Comparison of ENCODE assay signal across 8 mouse cellular contexts in the genomic region with DNA sequence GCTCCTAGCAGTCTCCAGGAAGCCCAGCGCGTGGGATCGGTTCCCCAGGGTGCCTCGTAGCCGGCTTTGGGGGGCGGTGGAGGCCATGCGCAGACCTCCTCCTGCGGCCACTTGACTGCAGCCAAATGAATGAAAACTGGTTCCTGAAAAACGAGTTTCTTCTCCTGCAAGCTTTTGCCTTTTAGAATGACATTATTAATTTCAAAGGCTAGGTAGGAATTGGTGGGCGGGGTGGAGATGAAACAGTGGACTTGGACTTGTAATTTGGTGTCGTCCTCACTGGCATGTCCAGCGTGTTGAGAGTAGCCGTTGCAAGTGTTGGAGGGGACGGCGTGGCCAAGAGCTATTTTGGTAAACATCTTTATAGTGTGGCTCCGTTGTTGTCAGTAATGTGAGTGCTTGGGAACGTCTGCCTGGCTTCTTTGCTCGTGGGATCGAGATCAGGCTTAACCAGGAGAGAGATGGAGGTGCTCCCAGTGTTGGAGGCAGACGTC. TPM values are rescaled to one million over a fixed set of nuclear protein-coding genes. Genes with fewer than 3 reads are reported as not detected.
DNase-seq lines count a peak whose midpoint lies in the region; ATAC-seq lines count a peak whose summit lies in the region.

No protein-coding gene starts in this region.

- WGBS in forebrain, embryonic 11.5 days: under 1% methylated on average over 20 of the region's 20 CpGs
- under 1% methylated on average over 20 of the region's 20 CpGs for WGBS in limb, embryonic 13.5 days
- WGBS in stomach, embryonic 15.5 days: under 1% methylated on average over 20 of the region's 20 CpGs

- no peak for ATAC-seq in megakaryocyte, adult 5-6 weeks (ENCODE audit: poor library complexity, severe bottlenecking)
- no peak for ATAC-seq in forebrain, embryonic 11.5 days (replicated peaks; ENCODE audit: low FRiP score)
- no peak for ATAC-seq in limb, embryonic 13.5 days (ENCODE audit: low FRiP score, low read depth)
- ATAC-seq in stomach, embryonic 15.5 days (ENCODE audit: insufficient read depth, low FRiP score, low read depth): no peak

- peaks cover 45% of the 10 kb centered on the region for H3K4me1 ChIP-seq in megakaryocyte, embryonic 14.5 days
- peaks cover 25% of the 10 kb centered on the region for H3K4me1 ChIP-seq in forebrain, embryonic 11.5 days (replicated peaks; ENCODE audit: control insufficient read depth, insufficient read depth, low read length)
- peaks cover 76% of the 10 kb centered on the region for H3K4me1 ChIP-seq in limb, embryonic 13.5 days
- H3K4me1 ChIP-seq in stomach, embryonic 15.5 days: peaks cover 31% of the 10 kb centered on the region

- H3K4me2 ChIP-seq in forebrain, embryonic 11.5 days (ENCODE audit: low read depth, low read length, severe bottlenecking): peak overlapping the region; percentile 80
- peak overlapping the region; percentile 93 for H3K4me2 ChIP-seq in limb, embryonic 13.5 days (replicated peaks)
- H3K4me2 ChIP-seq in stomach, embryonic 15.5 days: peak overlapping the region; percentile 83

- peak overlapping the region; percentile 95 for H3K4me3 ChIP-seq in megakaryocyte, embryonic 14.5 days (replicated peaks)
- peak overlapping the region; percentile 98 for H3K4me3 ChIP-seq in forebrain, embryonic 11.5 days (ENCODE audit: low read depth, low read length)
- peak overlapping the region; percentile 93 for H3K4me3 ChIP-seq in limb, embryonic 13.5 days
- peak overlapping the region; percentile 71 for H3K4me3 ChIP-seq in stomach, embryonic 15.5 days (replicated peaks)

- peaks cover 75% of the 10 kb centered on the region for H3K27me3 ChIP-seq in megakaryocyte, embryonic 14.5 days (replicated peaks)
- H3K27me3 ChIP-seq in forebrain, embryonic 11.5 days (ENCODE audit: control insufficient read depth, insufficient read depth, low read length): no peaks in the 10 kb centered on the region
- 0 out of 2 replicates have a peak, but pooled peaks cover 3% of the 10 kb centered on the region for H3K27me3 ChIP-seq in limb, embryonic 13.5 days
- no peaks in the 10 kb centered on the region for H3K27me3 ChIP-seq in stomach, embryonic 15.5 days (replicated peaks)

- H3K9ac ChIP-seq in forebrain, embryonic 11.5 days (ENCODE audit: low read length): peak overlapping the region; percentile 98
- H3K9ac ChIP-seq in limb, embryonic 13.5 days: peak overlapping the region; percentile 94
- peak overlapping the region; percentile 87 for H3K9ac ChIP-seq in stomach, embryonic 15.5 days

- peak overlapping the region; percentile 90 for H3K27ac ChIP-seq in forebrain, embryonic 11.5 days (ENCODE audit: low read depth, low read length)
- H3K27ac ChIP-seq in limb, embryonic 13.5 days: peak overlapping the region; percentile 91
- peak overlapping the region; percentile 93 for H3K27ac ChIP-seq in stomach, embryonic 15.5 days

- peak; percentile 71 for DNase-seq in forebrain, embryonic 11.5 days (ENCODE audit: low spot score)
- DNase-seq in layer of hippocampus, adult 18-20 months (ENCODE audit: low spot score in 2 of 2): no peak
- no peak for DNase-seq in spleen, adult 18-20 months
- DNase-seq in cerebellum, postnatal 14 days: no peak

- no peaks in the 10 kb centered on the region for H3K9me3 ChIP-seq in megakaryocyte, embryonic 14.5 days
- no peaks in the 10 kb centered on the region for H3K9me3 ChIP-seq in forebrain, embryonic 11.5 days (ENCODE audit: control insufficient read depth, low read length)
- no peaks in the 10 kb centered on the region for H3K9me3 ChIP-seq in limb, embryonic 13.5 days
- H3K9me3 ChIP-seq in stomach, embryonic 15.5 days: no peaks in the 10 kb centered on the region

- peaks cover 20% of the 10 kb centered on the region for H3K36me3 ChIP-seq in megakaryocyte, embryonic 14.5 days (replicated peaks; ENCODE audit: low read length)
- peaks cover 13% of the 10 kb centered on the region for H3K36me3 ChIP-seq in forebrain, embryonic 11.5 days (ENCODE audit: control insufficient read depth, insufficient read depth, low read length)
- peaks cover 21% of the 10 kb centered on the region for H3K36me3 ChIP-seq in limb, embryonic 13.5 days
- H3K36me3 ChIP-seq in stomach, embryonic 15.5 days: peaks cover 19% of the 10 kb centered on the region

RNA-seq across cellular contexts. Expression of a gene that starts 0.9 kb away (rescaled TPM):
- 1.0 and 1.2 TPM in 2 replicates for polyA plus RNA-seq in megakaryocyte, embryonic 14.5 days (2012; ENCODE audit: insufficient read depth, low replicate concordance)
- 2.0 and 3.0 TPM in 2 replicates for total RNA-seq in megakaryocyte, adult 5-6 weeks (2015)
- total RNA-seq in megakaryocyte, adult 5-6 weeks (2017): 2.3 and 3.5 TPM in 2 replicates
- 17.9 and 20.8 TPM in 2 replicates for polyA plus RNA-seq in forebrain, embryonic 11.5 days (2014; fragmentation: Nextera tagmentation; extraction: Ambion mirVana)
- polyA plus RNA-seq in limb, embryonic 13.5 days (2015; fragmentation: Nextera tagmentation; extraction: Ambion mirVana): 8.2 and 8.9 TPM in 2 replicates
- polyA plus RNA-seq in stomach, embryonic 15.5 days (2015; fragmentation: Nextera tagmentation; extraction: Ambion mirVana): 7.2 and 7.9 TPM in 2 replicates
- 100 to 1,000 TPM; 757 to 762 TPM for total RNA-seq in layer of hippocampus, adult 18-20 months (2021)

RNA-seq across cellular contexts. Expression of a gene that starts 43.7 kb away (rescaled TPM):
- 9.3 and 23.5 TPM in 2 replicates for polyA plus RNA-seq in megakaryocyte, embryonic 14.5 days (2012; ENCODE audit: insufficient read depth, low replicate concordance)
- 160 and 202 TPM in 2 replicates for total RNA-seq in megakaryocyte, adult 5-6 weeks (2015)
- 125 and 139 TPM in 2 replicates for total RNA-seq in megakaryocyte, adult 5-6 weeks (2017)
- polyA plus RNA-seq in forebrain, embryonic 11.5 days (2014; fragmentation: Nextera tagmentation; extraction: Ambion mirVana): 20.3 and 22.2 TPM in 2 replicates
- polyA plus RNA-seq in limb, embryonic 13.5 days (2015; fragmentation: Nextera tagmentation; extraction: Ambion mirVana): 38.3 and 40.3 TPM in 2 replicates
- polyA plus RNA-seq in stomach, embryonic 15.5 days (2015; fragmentation: Nextera tagmentation; extraction: Ambion mirVana): 42.7 and 44.6 TPM in 2 replicates
- total RNA-seq in layer of hippocampus, adult 18-20 months (2021): 100 to 1,000 TPM; 121 to 138 TPM
